Mouse (Mus musculus) heart, embryonic 14.5 days (tissue): ENCODE data around the gene Prkcg. TPM values are rescaled to one million over a fixed set of nuclear protein-coding genes. Genes with fewer than 3 reads are reported as not detected.
"Not testable (repeated sequence)": the region's sequence is repeated elsewhere in the genome, so short reads cannot be mapped to it uniquely, and the experiment has no call there.

Experiments used
- ATAC-seq: fragments of 200-750 bp; cut with Nextera tagmentation; 2 replicates; pipeline ENCODE4 v1.8.0; 2017; ENCODE audit warnings: low read depth, moderate TSS enrichment; ENCODE audit not compliant: insufficient number of reproducible peaks, insufficient read depth, low FRiP score
- H3K27ac ChIP-seq, 2 experiments: fragments of 200-500 bp in 1 of 2; fragments of 300-500 bp in 1 of 2; sonication (generic) in 1 of 2; replicated peaks in 1 of 2; 2 replicates each; pipeline ENCODE4 v1.5.1; 2012 to 2014; ENCODE audit warnings: low read depth in 2 of 2, low read length in 2 of 2, control low read depth in 1 of 2, mild to moderate bottlenecking in 1 of 2, mixed read lengths in 1 of 2; ENCODE audit not compliant: control insufficient read depth in 1 of 2, insufficient read depth in 1 of 2
- H3K27me3 ChIP-seq: fragments of 300-500 bp; sonication (generic); 2 replicates; pipeline ENCODE4 v1.6.1; 2014; ENCODE audit warnings: mild to moderate bottlenecking, low read length, control low read depth; ENCODE audit not compliant: control insufficient read depth, insufficient read depth
- H3K36me3 ChIP-seq: fragments of 300-500 bp; sonication (generic); 2 replicates; pipeline ENCODE4 v1.6.1; 2014; ENCODE audit warnings: mild to moderate bottlenecking, control low read depth, low read length, mixed read lengths; ENCODE audit not compliant: control insufficient read depth, insufficient read depth
- H3K4me1 ChIP-seq, 2 experiments: fragments of 200-500 bp in 1 of 2; fragments of 300-500 bp in 1 of 2; sonication (generic) in 1 of 2; 2 replicates each; pipeline ENCODE4 v1.6.1; 2012 to 2014; ENCODE audit warnings: low read length in 2 of 2, control low read depth in 1 of 2, mixed read lengths in 1 of 2; ENCODE audit not compliant: control insufficient read depth in 2 of 2, insufficient read depth in 2 of 2
- H3K4me2 ChIP-seq: fragments of 300-500 bp; sonication (generic); 2 replicates; pipeline ENCODE4 v1.6.1; 2014; ENCODE audit warnings: mild to moderate bottlenecking, low read length
- H3K4me3 ChIP-seq, 2 experiments: fragments of 200-500 bp in 1 of 2; fragments of 300-500 bp in 1 of 2; sonication (generic) in 1 of 2; 2 replicates each; pipeline ENCODE4 v1.5.1; 2012 to 2014; ENCODE audit warnings: low read length in 2 of 2, mild to moderate bottlenecking in 2 of 2, control low read depth in 1 of 2, low read depth in 1 of 2, moderate library complexity in 1 of 2; ENCODE audit not compliant: control insufficient read depth in 1 of 2, insufficient read depth in 1 of 2
- H3K9ac ChIP-seq: fragments of 300-500 bp; sonication (generic); 2 replicates; pipeline ENCODE4 v1.6.1; 2014; ENCODE audit warnings: mild to moderate bottlenecking, low read length
- H3K9me3 ChIP-seq: fragments of 300-500 bp; sonication (generic); 2 replicates; pipeline ENCODE4 v1.6.1; 2016; ENCODE audit warnings: low read length, control low read depth; ENCODE audit not compliant: control insufficient read depth
- WGBS: fragments of 180-500 bp; shearing (Covaris S2); extraction: QIAGEN DNeasy Blood & Tissue Kit; methylation state at CpG from one replicate; pipeline ENCODE4 v1.1.7; 2014; 5-methylcytosine and 5-hydroxymethylcytosine counted together
- polyA plus RNA-seq: library from polyadenylated mRNA; unstranded; fragments of >200 nt; fragmentation: Nextera tagmentation; extraction: Ambion mirVana; gene quantifications from 2 replicates; pipeline ENCODE4 v1.2.1, GENCODE M21; 2014

The Prkcg gene
- polyA plus RNA-seq, 1 experiment from 2014 or later: 0.28 TPM

GRCm38 (mm10) chr7:3291197-3291596 lies 2.2 kb downstream of the Prkcg start:
- Histone ChIP-seq H3K4me1 (peaks cover 17 to 32% of the 10 kb centered on the region in 2 experiments), H3K4me2 (peak overlapping the region; percentile 74), H3K36me3 (peaks cover 28% of the 10 kb centered on the region), H3K27ac (peak overlapping the region; percentile 91 to 97), H3K9me3 (no peaks in the 10 kb centered on the region), H3K9ac (peak overlapping the region; percentile 92), H3K4me3 (peak overlapping the region; percentile 73 to 91), H3K27me3 (no peaks in the 10 kb centered on the region)
- 1% methylated on average over 6 of the region's 6 CpGs for WGBS
- ATAC-seq: peak; percentile 15; the same call in 1 of the 2 replicates

- peaks cover 34% of the 10 kb centered on the region for H3K36me3 ChIP-seq
- peak overlapping the region; percentile 73 to 91 for H3K4me3 ChIP-seq
- peaks cover 18 to 34% of the 10 kb centered on the region in 2 experiments for H3K4me1 ChIP-seq
- ATAC-seq: no peak
- H3K27ac ChIP-seq: peak overlapping the region; percentile 91 to 97
- no peaks in the 10 kb centered on the region for H3K9me3 ChIP-seq
- H3K9ac ChIP-seq: peak overlapping the region; percentile 92
- 37% methylated on average over 3 of the region's 3 CpGs for WGBS
- H3K27me3 ChIP-seq: no peaks in the 10 kb centered on the region
- peak overlapping the region; percentile 74 for H3K4me2 ChIP-seq
Measured at GRCm38 (mm10) chr7:3291764-3292163, 2.8 kb downstream of the Prkcg start.

- peak overlapping the region; percentile 74 for H3K4me2 ChIP-seq
- peaks cover 19 to 39% of the 10 kb centered on the region in 2 experiments for H3K4me1 ChIP-seq
- H3K27ac ChIP-seq: peak overlapping the region; percentile 91 to 97
- peak overlapping the region; percentile 73 to 91 for H3K4me3 ChIP-seq
- ATAC-seq, H3K9me3 ChIP-seq, H3K27me3 ChIP-seq: not testable (repeated sequence)
- peak overlapping the region; percentile 92 for H3K9ac ChIP-seq
- 42% methylated on average over 11 of the region's 12 CpGs for WGBS
- H3K36me3 ChIP-seq: peaks cover 39% of the 10 kb centered on the region
Measured at GRCm38 (mm10) chr7:3292271-3292670, 3.3 kb downstream of the Prkcg start.

- Histone ChIP-seq H3K9ac (peak overlapping the region; percentile 92), H3K27me3 (no peaks in the 10 kb centered on the region), H3K27ac (peak overlapping the region; percentile 77 to 97), H3K4me3 (peak overlapping the region; percentile 55 to 73), H3K4me1 (peaks cover 23 to 44% of the 10 kb centered on the region in 2 experiments), H3K36me3 (peaks cover 44% of the 10 kb centered on the region), H3K9me3 (no peaks in the 10 kb centered on the region), H3K4me2 (peak overlapping the region; percentile 74)
- 0% methylated on average over 14 of the region's 14 CpGs for WGBS
- peak; percentile 79 for ATAC-seq
Measured at GRCm38 (mm10) chr7:3292791-3293190, 3.8 kb downstream of the Prkcg start.

GRCm38 (mm10) chr7:3294794-3295193 lies 5.8 kb downstream of the Prkcg start:
- Histone ChIP-seq H3K4me1 (peaks cover 21 to 61% of the 10 kb centered on the region in 2 experiments), H3K36me3 (peaks cover 64% of the 10 kb centered on the region), H3K9me3 (no peaks in the 10 kb centered on the region), H3K9ac (no peak overlapping the region), H3K4me3 (peak overlapping the region in 1 of 2 experiments; percentile 7; a peak in 1 of 4 replicates), H3K27me3 (no peaks in the 10 kb centered on the region), H3K27ac (no peak overlapping the region), H3K4me2 (peak overlapping the region; percentile 0; the same call in 1 of the 2 replicates)
- 78% methylated on average over 1 of the region's 1 CpGs for WGBS
- ATAC-seq: no peak

- Histone ChIP-seq H3K9ac (no peak overlapping the region), H3K4me1 (peaks cover 20 to 61% of the 10 kb centered on the region in 2 experiments), H3K4me2 (peak overlapping the region; percentile 25; the same call in 1 of the 2 replicates), H3K9me3 (no peaks in the 10 kb centered on the region), H3K36me3 (peaks cover 70% of the 10 kb centered on the region), H3K27ac (0 out of 4 replicates have a peak overlapping the region, but pooled peaks of 1 of the 2 experiments have one; percentile 14), H3K27me3 (no peaks in the 10 kb centered on the region), H3K4me3 (no peak overlapping the region)
- ATAC-seq: no peak
- WGBS: 82% methylated on average over 5 of the region's 5 CpGs
Measured at GRCm38 (mm10) chr7:3295321-3296110, 6.5 kb downstream of the Prkcg start.

- Histone ChIP-seq H3K9me3 (no peaks in the 10 kb centered on the region), H3K27ac (no peak overlapping the region), H3K36me3 (peaks cover 70% of the 10 kb centered on the region), H3K27me3 (no peaks in the 10 kb centered on the region), H3K4me1 (peaks cover 18 to 54% of the 10 kb centered on the region in 2 experiments), H3K9ac (no peak overlapping the region), H3K4me3 (no peak overlapping the region), H3K4me2 (peak overlapping the region; percentile 37; the same call in 1 of the 2 replicates)
- 86% methylated on average over 16 of the region's 16 CpGs for WGBS
- no peak for ATAC-seq
Measured at GRCm38 (mm10) chr7:3296711-3297110, 7.7 kb downstream of the Prkcg start.
